Mouse (Mus musculus) frontal cortex, postnatal 25 days (tissue): ENCODE measurements around the gene Tut1.
A peak's percentile ranks its signal among the peaks of the same experiment; 100 is the strongest.

ENCODE experiments used
- DNase-seq, 2 experiments: peaks; one replicate each; pipeline ENCODE4 v3.0.0; 2022; ENCODE audit warnings: low spot score in 2 of 2

Gene Tut1

DNA sequence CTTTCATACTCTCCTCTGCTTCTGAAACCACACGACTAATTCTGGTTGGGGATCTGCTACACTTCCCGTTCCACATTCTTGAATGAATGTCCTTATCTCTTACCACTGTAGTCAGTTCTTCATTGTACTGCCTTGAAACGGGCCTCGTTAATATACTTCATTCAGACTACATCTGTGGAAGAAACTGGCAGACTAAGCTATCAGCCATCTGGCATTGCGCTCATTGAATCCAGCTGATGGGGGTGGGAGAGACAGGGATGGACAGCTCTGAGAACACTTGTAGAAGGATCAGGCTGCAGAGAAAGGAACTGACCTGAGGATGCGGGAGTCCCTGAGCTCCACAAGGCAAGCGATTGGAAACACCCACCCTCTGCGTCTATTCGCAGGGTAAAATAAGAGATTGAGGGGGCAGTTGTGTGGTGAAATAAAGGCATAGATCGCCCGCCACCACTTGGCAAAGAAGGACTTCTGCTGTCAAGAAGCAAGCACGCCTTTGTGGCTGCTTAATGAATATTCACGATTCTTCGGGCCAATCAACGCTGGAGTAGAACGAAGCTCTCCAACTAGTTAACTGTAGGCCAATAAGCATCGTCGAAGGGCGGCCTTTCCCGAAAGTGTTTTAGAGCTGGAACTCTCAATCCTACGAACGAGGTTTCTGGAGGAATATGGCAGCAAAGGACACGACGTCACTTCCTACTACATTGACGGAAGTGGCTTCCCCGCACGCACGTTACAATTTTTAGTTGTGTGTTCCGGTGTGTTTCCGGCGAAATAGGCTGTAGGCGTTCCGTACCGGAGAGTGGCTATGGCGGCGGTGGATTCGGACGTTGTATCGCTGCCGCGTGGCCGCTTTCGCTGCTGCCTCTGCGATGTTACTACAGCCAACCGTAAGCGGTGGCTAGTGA is at the start of gene Tut1:
Tut1 (plus strand) TSS at position 713 of the 905 bp plus-strand sequence.
- peak; percentile 89 to 92 for DNase-seq

DNA sequence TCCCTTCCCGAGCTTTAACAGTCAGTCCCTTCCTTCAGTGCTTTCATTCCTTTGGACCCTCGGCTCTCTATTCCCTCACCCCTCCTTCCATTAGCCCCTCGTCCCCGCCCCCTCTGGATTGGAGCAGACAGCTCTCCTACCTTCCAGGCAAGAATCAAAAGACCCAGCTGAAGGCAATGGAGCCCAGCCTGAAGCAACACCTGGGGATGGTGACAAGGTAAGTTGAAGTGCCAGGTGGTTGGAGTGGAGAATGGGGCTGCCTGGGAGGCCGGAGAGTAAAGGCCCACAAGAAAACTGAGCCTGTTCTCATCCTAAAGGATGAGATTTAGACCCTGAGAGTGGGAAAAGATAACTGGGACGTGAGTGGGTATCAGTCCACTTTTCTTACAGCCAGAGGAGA is 45.1 kb upstream of the Tut1 start:
- DNase-seq = no peak

DNA sequence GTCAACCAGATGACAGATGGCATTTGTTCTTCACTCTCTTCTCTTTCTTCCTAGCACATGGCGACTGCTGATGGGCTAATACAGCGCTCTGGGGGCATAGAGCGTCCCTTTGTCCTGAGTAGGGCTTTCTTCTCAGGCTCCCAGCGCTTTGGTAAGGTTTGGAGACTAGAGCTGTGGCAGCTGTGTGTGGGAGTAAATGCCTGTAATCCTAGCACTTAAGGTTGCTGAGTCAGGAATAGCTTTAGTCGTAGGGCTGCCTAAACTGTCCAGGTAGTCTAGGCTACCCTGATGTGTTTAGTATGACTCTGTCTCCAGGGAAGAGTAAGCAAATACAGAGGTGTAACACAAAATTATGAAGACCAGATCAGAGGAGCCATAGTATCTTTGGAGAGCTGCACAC is 41.8 kb upstream of the Tut1 start:
- no peak for DNase-seq

DNA sequence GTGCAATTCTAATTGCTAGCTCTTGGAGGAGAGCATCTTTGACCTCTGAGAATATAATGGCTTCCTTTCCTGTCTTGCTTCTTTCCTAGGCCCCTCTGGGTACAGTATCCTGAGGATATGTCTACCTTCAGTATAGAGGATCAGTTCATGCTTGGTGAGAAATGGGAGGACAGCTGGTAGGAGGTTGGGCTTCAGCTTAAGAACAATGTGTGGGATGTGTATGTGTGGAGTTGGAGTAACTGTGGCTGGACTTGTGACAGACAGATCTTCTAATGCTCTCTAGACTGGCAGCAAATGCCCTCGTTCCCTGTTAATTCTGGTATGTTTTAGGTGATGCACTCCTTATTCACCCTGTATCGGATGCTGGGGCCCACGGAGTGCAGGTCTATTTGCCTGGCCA is 39.4 kb upstream of the Tut1 start:
- no peak for DNase-seq

DNA sequence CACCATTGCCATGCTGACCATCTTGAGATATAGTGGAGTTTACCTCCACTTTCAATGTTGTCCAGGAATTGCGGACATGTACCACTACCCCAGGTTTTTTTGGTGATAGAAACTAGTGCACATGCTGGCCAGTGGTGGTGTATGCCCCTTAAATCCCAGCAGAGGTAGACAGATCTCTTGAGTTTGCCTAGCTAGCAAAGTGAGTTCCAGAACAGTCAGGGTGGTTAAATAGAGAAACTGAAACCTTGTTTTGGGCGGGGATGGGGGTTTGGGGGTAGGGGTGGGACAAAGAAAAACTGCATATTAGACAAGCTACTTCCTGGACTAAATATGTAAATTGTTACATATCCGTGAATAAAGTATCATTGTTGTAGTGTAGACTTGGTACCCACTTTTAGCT is 34.6 kb upstream of the Tut1 start:
- no peak for DNase-seq

DNA sequence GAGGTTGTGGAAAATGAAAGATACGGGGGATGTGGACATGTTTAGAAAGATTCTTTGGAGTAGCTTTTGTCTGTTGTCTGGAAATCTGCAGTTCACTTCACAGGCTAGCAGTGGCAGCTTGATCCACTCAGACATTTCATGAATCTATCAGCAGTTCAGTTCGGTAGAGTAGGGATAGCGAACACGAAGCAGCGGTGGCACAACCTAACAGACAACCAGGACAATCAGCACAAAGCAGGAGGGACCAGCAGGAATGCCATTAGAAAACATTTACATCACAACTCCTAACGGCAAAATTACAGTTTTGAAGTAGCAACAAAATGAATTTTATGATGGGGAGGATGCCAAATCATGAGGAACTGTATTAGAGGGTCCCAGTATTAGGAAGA is 34.0 kb upstream of the Tut1 start:
- DNase-seq = no peak

DNA sequence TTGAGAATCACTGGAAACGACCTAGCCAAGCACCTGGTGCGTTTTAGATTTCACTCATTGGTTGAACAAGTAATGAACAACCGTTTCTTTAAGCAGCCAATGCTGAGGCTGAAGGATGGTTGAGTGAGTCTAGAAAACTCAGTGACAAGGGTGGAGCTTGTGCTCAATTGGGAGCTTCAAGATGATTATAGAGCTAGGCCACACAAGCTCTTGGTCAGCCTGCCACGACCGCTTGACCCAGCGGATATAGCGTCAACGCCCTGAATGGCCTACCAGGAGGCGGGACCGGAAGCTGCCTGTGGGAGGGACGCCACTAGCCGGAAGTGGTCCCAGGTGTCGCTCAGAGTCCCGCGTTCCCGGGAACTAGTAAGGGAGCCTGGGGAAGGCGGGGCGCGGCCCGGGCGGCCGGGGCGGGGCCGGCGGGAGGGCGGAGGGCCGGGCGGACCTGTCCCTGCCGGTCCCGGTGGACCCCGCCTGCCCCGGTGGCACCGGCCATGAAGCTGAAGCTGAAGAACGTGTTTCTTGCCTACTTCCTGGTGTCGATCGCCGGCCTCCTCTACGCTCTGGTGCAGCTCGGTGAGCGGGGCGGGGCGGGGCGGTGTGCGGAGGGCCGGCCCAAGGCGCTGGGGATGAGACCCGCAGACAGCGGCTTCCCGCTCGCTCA is 33.4 kb upstream of the Tut1 start, which contains the start of gene B3gat3:
B3gat3 (plus strand) TSS at position 302 of the 664 bp plus-strand sequence.
- DNase-seq = peak; percentile 89 to 92

DNA sequence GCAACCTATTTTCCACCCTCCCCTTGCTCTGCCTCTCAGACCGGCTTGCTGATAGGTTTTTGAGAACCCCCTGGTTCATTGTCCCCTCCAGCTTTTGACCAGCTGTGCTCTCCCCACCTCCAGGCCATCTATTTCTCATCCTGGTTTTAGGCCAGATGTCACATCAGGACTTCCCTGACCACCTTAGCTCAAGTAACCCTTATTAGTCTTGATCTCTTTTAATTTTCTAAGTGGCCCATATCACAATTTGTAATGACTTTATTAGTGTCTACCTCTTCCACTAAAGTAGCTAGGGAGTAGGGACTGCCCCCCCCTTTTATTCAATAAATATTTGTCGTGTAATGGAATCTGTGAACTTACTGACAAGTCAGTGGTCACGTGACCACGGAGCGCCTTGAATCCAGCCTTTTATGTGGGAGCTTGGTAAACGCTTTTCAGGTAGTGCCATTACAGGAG is 32.8 kb upstream of the Tut1 start:
- no peak for DNase-seq

DNA sequence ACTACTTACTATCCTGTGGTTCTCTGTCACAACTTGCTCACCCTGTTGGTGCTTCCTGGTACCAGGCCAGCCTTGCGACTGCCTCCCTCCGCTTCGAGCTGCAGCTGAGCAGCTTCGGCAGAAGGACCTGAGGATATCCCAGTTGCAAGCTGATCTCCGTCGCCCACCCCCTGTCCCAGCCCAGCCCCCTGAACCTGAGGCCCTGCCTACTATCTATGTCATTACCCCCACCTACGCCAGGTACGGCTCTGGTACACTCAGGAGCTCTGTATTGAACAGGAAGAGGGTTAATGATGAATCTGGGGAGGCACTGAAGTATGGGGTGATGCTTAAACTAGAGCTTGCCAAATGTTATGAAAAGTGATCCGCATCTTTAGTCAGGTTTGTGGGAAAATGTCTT is 31.9 kb upstream of the Tut1 start:
- DNase-seq = no peak

DNA sequence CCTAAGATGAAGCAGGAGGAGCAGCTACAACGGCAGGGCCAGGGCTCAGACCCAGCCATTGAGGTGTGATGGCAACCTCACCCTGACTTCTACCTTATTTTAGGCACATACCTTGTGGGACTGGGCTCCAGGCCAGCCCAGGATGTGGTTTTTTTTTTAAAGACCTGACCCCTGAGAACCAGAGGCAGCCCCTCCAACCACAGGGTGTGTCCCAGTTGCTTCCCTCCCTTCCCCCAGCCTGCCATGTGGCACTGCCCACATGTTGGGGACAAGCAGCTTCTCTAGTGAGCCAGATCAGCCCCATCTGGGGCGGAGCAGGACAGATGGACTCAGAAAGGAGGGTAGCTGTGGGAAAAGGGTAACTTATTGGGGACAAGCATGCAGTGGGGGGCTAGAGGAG is 26.9 kb upstream of the Tut1 start:
- no peak for DNase-seq

DNA sequence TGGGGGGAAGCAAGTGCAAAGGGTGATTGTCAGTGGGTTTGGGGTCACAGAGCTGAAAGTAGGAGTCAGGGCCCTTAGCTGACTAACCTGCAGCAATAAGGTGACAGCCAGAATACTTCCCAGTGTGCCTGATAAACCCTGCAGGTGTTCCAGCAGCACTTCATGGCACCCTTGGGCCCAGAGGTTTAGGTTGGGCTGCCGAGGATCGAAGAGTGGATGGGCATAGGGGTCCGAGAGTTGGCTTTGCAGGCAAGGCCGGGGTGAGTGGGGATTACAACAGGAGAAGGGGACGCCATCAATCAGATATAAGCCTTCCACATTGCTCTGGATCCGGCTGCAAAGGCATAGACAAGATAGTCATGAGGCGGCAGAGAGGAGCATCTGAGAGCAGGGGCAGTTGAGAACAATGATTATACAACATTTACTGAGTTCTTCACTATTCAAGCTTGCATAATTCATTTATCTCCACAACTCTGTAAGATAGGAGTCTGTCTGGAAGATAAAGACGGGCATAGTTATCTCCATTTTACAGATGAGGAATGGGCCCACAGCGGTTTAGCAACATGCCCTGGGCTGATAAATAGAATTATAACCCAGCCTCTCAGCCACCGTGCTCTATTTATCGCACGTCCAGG is 25.6 kb upstream of the Tut1 start:
- no peak for DNase-seq

DNA sequence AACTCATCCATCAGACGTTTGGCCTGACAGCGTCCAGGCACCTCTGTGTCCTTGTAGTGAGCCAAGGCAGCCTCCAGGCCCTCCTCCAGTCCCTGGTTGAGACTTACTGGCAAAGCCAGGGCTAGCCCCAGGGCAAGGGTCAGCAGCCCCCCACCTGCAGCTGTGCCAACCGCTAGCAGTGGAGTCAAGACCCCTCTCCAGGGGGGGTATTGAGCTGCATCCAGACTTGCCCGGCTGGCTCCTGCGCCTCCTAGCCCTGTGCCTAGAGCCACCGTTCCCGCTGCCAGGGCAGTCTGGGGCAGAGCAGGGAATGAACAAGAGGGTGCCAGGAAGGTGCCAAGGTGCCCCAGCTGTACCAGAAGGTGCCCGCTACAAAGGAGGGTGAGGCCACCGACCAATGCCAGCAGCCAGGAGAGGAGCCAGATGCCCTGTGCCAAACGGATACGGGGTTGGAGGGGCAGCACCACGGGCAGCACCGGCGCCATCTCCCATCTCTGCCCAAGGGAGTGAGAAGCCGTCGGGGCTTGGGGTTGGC is 24.9 kb upstream of the Tut1 start:
- DNase-seq = no peak

DNA sequence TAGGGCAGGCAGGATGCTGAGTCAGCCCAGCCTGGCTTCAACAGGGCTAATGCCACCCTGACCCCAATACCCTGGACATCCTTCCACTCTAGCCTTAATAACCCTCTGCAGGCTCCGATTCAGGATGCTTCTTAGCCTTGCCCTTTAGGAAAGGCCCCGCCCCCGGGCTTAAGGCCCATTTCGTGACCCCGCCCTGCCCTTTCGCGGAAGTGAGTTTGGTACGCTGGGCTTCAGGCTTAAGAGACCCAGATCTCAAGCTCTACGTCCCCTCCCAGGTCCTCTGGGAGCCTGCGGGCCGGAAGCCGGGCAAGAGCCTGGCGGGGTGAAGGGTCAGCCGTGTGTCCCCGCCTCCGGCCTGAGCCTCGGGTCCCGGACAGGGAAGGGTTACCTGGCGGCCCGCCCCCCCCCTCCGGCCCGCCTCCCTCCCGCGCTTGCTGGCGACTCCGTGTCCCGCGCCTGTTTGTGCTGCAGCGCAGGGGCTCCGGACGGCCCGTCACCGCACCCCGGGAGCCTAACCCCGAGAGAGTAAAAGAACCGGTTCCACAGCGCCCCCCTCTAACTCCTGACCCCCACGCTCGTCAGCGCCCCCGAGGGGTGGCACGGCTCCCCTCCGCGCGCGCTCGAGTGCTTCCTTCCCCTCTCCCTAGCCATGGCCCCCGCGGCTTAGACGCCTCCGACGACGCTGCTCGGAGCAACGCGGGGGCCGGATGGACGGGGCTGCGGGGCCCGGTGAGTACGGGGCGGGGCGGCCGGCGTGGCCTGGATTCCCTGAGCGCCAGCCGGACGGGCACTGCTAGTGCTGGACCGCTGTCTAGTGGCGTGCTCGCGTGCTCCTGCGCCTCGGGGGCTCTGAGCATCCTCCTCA is 24.2 kb upstream of the Tut1 start, which contains the start of the genes Rom1 and Eml3:
Rom1 (minus strand) TSS at position 133 of the 865 bp plus-strand sequence.
Eml3 (plus strand) TSS at position 329 of the 865 bp plus-strand sequence.
- DNase-seq = peak in 1 of 2 experiments; percentile 47

DNA sequence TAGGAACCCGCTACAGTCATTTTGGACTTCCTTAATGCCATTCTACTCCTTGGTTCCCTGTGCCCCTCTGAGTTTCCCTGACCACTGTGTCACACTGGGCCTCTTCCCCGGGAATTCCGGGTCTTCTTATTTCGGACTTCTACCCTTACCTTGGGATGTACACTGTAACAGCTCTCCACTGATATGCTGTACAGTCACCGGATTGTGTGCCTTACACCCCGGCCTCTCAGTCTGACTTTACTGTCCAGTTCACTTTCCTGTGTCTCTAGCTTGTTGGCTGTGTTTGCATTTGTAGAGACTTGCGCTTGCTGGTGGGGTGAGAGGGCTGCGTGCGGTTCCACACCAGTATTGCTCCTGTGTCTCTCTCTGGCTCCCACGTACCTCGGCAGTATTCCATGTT is 23.5 kb upstream of the Tut1 start:
- no peak for DNase-seq

DNA sequence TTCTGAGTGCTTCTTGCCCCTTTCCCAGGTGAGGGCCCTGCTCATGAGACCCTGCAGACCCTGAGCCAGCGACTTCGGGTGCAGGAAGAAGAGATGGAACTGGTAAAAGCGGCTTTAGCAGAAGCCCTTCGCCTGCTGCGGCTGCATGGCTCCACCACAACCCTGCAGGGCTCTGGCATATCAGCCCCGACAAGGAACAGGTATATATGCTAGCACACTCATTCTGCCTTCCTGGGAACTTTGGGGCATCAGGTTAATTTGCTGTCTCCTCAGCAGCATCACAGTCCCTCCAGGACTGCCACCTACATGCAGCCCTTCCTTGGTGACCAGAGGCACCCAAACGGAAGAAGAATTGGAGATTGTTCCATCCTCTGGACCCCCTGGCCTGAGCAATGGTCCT is 22.9 kb upstream of the Tut1 start:
- no peak for DNase-seq

DNA sequence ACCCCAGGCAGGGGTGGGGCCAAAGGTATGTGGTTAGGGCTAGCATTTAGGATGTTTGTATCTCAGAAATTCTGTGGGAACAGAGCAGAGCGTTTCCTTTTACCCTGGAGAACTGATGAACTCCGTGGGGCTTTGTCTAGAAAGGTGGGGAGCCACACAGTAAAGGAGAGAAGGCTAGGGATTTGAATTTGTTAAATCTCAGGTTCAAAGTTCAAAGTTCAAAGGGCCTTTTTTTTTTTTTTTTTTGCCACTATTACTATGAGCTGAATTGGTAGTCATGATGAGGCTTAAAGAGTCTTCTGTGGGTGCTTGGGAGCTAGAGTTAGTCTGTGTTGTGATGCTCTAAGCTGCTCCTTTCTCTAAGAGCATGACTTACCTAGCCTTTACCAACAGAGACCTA is 16.9 kb upstream of the Tut1 start:
- DNase-seq = no peak

DNA sequence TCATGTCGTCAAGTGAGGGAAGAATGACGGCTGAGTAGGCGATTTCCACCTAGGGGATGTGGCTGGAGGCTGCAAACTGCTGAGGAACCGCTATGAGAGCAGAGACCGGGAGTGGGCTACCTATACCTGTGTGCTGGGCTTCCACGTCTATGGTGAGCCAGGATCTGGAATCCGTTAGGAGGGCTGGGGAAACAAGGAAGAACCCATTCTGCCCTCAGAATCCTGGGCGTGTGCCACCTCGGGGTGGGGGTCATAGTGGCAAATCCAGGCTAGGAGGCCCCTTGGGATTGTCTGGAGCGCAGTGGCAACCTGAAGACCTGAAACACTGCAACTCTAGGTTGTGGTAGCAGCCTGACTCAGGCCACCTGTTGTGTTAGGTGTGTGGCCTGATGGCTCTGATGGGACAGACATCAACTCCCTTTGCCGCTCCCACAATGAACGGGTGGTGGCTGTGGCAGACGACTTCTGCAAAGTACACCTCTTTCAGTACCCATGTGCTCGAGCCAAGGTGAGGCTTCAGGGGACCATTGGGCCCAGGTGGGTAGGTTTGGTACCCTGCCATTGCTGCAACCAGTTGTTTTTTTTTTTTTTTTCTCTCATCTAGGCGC is 13.0 kb upstream of the Tut1 start:
- DNase-seq = no peak

DNA sequence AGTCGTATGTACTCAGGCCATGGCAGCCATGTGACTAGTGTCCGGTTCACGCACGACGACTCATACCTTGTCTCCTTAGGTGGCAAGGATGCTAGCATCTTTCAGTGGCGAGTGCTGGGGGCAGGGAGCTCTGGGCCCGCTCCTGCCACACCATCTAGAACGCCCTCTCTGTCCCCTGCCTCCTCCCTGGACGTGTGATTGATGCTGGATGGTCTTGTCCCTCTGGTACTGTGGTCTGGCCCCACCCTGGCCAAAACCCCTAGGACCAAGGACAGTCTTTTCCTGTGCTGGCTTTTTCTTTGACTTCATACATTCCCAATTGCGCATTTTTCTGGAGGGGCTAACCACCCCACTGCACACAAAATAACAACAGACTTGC is 12.5 kb upstream of the Tut1 start:
- DNase-seq = no peak

DNA sequence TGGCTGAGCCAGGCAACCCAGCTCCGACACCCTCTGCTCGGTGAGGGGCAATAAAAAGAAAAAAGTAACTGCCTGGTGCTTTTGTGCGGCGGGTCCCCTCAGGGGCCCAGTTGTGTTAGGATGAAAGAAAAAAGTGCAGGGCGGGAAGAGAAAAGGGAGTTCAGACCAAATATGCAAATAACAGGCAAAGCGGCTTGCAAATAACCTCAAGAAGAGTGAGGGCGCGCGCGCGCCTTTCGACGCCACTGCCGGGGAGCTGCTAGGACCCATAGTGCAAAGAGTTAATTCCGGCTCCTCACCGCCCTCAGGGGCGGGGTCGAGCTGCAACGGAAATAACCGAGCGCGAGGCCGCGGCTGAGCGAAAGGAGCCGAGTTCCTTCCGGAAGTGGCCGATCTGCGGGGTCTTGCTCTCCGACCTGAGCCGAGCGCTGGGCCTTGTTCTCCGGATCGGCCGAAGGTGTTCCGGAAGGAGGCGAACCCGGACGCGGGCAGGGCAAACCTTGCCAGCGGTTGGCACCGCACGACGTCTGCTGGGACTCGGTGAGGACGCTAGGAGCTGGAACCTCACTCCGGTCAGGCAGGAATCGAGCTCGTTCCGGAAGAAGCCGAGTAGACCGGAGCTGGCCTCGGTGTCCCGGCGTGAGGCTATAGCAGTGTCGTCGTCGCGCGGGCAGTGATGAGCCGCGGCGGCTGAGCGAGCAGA is 12.0 kb upstream of the Tut1 start, which contains the start of gene Mta2:
Mta2 (plus strand) TSS at position 361 of the 703 bp plus-strand sequence.
- peak; percentile 91 to 93 for DNase-seq
